Mouse (Mus musculus): ENCODE results near the gene Cnot1. TPM values are rescaled to one million over a fixed set of nuclear protein-coding genes. Genes with fewer than 3 reads are reported as not detected.

Cnot1 gene
- polyA plus RNA-seq, 1 experiment from 2014 or later = 128 TPM

DNA sequence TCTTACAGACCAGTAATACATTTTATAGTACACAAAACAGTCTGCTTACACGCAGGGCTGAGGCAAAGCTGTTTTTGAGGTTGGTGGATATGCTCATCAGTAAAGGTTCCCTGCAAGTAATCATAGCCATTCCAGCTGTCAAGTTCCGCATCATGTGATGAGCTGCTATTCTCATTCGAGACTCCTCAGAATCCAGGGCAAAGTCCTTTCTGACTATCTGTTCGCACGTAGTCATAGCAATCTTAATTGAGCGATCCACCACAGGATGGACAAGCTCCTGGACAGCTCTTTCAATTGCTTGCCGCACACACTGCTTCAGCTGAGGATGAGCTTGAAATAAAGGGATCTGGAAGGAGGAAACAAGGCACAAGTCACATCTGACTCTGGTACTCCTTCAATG, 65.5 kb downstream of the Cnot1 start:
- no peak overlapping the region for H3K4me3 ChIP-seq (ENCODE audit: low read length)
- H3K36me3 ChIP-seq (ENCODE audit: control insufficient read depth, insufficient read depth, low read length) = peaks cover 96% of the 10 kb centered on the region
- H3K27ac ChIP-seq (ENCODE audit: low read depth, low read length) = no peak overlapping the region
- H3K4me2 ChIP-seq (replicated peaks; ENCODE audit: low read depth, low read length) = no peak overlapping the region
- WGBS = 96% methylated on average over 7 of the region's 7 CpGs
- no peaks in the 10 kb centered on the region for H3K27me3 ChIP-seq (ENCODE audit: control insufficient read depth, insufficient read depth, low read length)
- no peak for ATAC-seq (ENCODE audit: low FRiP score, low TSS enrichment)
- H3K9ac ChIP-seq (ENCODE audit: low read depth, low read length) = no peak overlapping the region
- no peaks in the 10 kb centered on the region for H3K9me3 ChIP-seq (ENCODE audit: control insufficient read depth, low read length)
- H3K4me1 ChIP-seq (ENCODE audit: control insufficient read depth, insufficient read depth, low read length) = no peaks in the 10 kb centered on the region

GRCm38 (mm10) chr8:95738596-95738995, 68.7 kb downstream of the Cnot1 start:
- Histone ChIP-seq H3K4me2 (replicated peaks; ENCODE audit: low read depth, low read length) (no peak overlapping the region), H3K36me3 (ENCODE audit: control insufficient read depth, insufficient read depth, low read length) (peaks cover 92% of the 10 kb centered on the region), H3K4me3 (ENCODE audit: low read length) (no peak overlapping the region), H3K27me3 (ENCODE audit: control insufficient read depth, insufficient read depth, low read length) (no peaks in the 10 kb centered on the region), H3K27ac (ENCODE audit: low read depth, low read length) (no peak overlapping the region), H3K4me1 (ENCODE audit: control insufficient read depth, insufficient read depth, low read length) (no peaks in the 10 kb centered on the region), H3K9ac (ENCODE audit: low read depth, low read length) (no peak overlapping the region), H3K9me3 (ENCODE audit: control insufficient read depth, low read length) (no peaks in the 10 kb centered on the region)
- no peak for ATAC-seq (ENCODE audit: low FRiP score, low TSS enrichment)
- 78% methylated on average over 7 of the region's 7 CpGs for WGBS

- ATAC-seq (ENCODE audit: low FRiP score, low TSS enrichment) = no peak
- H3K4me1 ChIP-seq (ENCODE audit: control insufficient read depth, insufficient read depth, low read length) = no peaks in the 10 kb centered on the region
- H3K9me3 ChIP-seq (ENCODE audit: control insufficient read depth, low read length) = no peaks in the 10 kb centered on the region
- H3K36me3 ChIP-seq (ENCODE audit: control insufficient read depth, insufficient read depth, low read length) = peaks cover 91% of the 10 kb centered on the region
- no peak overlapping the region for H3K27ac ChIP-seq (ENCODE audit: low read depth, low read length)
- no peak overlapping the region for H3K9ac ChIP-seq (ENCODE audit: low read depth, low read length)
- WGBS = 83% methylated on average over 4 of the region's 4 CpGs
- no peak overlapping the region for H3K4me3 ChIP-seq (ENCODE audit: low read length)
- no peak overlapping the region for H3K4me2 ChIP-seq (replicated peaks; ENCODE audit: low read depth, low read length)
- H3K27me3 ChIP-seq (ENCODE audit: control insufficient read depth, insufficient read depth, low read length) = no peaks in the 10 kb centered on the region
Measured at GRCm38 (mm10) chr8:95727625-95728024, 79.6 kb downstream of the Cnot1 start.

GRCm38 (mm10) chr8:95716546-95717335, 90.5 kb downstream of the Cnot1 start:
- 17% methylated on average over 21 of the region's 21 CpGs for WGBS
- H3K27ac ChIP-seq (ENCODE audit: low read depth, low read length) = 0 out of 2 replicates have a peak overlapping the region, but pooled peaks have one; percentile 51
- H3K27me3 ChIP-seq (ENCODE audit: control insufficient read depth, insufficient read depth, low read length) = no peaks in the 10 kb centered on the region

DNA sequence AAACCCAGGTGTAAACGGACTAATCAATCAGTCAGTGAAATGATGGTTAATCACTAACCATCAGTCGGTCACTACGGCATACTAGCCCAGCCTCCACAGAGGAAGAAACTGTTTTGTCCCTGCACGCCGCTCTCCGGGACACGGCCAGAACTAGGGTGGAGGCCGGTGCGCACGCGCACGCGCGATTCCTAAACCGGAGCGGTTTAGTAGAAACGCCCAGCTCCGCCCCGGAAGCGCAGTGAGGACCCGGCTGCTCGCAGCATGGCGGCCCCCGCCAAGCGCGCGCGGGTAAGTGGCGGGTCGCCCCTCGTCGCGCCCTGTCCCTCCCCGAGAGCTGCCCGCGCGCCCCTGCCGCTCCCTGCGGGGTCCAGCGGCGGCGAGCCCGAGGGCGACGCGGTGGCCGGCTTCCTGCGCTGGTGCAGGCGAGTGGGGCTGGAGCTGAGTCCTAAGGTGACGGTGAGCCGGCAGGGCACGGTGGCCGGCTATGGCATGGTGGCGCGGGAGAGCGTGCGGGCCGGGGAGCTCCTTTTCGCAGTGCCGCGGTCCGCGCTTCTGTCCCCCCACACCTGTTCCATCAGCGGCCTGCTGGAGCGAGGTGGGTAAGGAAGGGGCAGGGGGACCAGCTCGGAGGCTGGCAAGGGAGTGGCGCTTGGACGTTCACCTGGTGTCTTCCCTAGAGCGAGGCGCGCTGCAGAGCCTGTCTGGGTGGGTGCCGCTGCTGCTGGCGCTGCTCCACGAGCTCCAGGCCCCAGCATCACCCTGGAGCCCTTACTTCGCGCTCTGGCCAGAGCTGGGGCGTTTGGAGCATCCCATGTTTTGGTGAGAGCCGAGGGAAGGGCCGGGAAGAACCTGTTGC, 91.4 kb downstream of the Cnot1 start, which contains the start of gene Setd6:
Gene Setd6 (plus strand): TSS at position 206 of the 856 bp plus-strand sequence.
- H3K36me3 ChIP-seq (ENCODE audit: control insufficient read depth, insufficient read depth, low read length) = peaks cover 37% of the 10 kb centered on the region
- peaks cover 7% of the 10 kb centered on the region; the same call in 1 of the 2 replicates for H3K4me1 ChIP-seq (ENCODE audit: control insufficient read depth, insufficient read depth, low read length)
- peak; percentile 92 for ATAC-seq (ENCODE audit: low FRiP score, low TSS enrichment)
- H3K9me3 ChIP-seq (ENCODE audit: control insufficient read depth, low read length) = no peaks in the 10 kb centered on the region
- WGBS = under 1% methylated on average over 79 of the region's 79 CpGs
- peak within 1 kb of the TSS; percentile 82 for H3K9ac ChIP-seq (ENCODE audit: low read depth, low read length)
- H3K4me2 ChIP-seq (replicated peaks; ENCODE audit: low read depth, low read length) = peak within 1 kb of the TSS; percentile 92
- H3K4me3 ChIP-seq (ENCODE audit: low read length) = peak within 1 kb of the TSS; percentile 83
- H3K27me3 ChIP-seq (ENCODE audit: control insufficient read depth, insufficient read depth, low read length) = no peaks in the 10 kb centered on the region
- H3K27ac ChIP-seq (ENCODE audit: low read depth, low read length) = peak within 1 kb of the TSS; percentile 51; the same call in 1 of the 2 replicates

More at GRCm38 (mm10) chr8:95716546-95717335, 90.5 kb downstream of the Cnot1 start:
- Histone ChIP-seq H3K4me3 (ENCODE audit: low read length) (peak overlapping the region; percentile 83), H3K9me3 (ENCODE audit: control insufficient read depth, low read length) (no peaks in the 10 kb centered on the region), H3K9ac (ENCODE audit: low read depth, low read length) (peak overlapping the region; percentile 82), H3K36me3 (ENCODE audit: control insufficient read depth, insufficient read depth, low read length) (peaks cover 46% of the 10 kb centered on the region), H3K4me2 (replicated peaks; ENCODE audit: low read depth, low read length) (peak overlapping the region; percentile 92), H3K4me1 (ENCODE audit: control insufficient read depth, insufficient read depth, low read length) (peaks cover 7% of the 10 kb centered on the region; the same call in 1 of the 2 replicates)
- ATAC-seq (ENCODE audit: low FRiP score, low TSS enrichment) = no peak

DNA sequence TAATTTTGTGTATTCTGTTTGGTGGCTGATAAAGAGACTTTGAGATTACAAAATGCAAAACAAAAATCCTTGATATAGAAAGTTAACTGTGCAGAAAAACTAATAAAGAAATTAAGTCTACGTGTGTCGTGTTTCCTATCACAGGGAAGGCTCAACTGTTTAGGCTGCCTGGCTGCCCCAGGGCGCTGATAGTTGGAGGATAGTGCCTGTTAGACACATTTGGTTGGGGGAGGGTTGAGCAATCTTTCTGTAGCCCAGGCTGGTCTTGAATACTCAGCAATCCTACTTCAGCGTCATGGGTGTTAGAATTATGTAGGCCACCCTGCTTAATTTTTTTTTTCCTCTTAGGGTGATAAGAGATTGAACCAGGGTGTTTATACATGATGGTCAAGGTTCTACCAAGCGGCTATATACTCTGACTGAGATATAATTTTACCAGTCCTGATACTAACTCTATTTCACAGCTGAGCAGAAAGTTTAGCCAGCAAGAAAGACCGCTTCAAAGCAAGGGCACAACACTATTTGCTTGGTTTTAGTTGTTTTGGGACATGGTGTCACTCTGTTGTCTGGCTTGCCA, 92.3 kb downstream of the Cnot1 start:
- Histone ChIP-seq H3K9ac (ENCODE audit: low read depth, low read length) (0 out of 2 replicates have a peak overlapping the region, but pooled peaks have one; percentile 82), H3K27ac (ENCODE audit: low read depth, low read length) (no peak overlapping the region), H3K27me3 (ENCODE audit: control insufficient read depth, insufficient read depth, low read length) (no peaks in the 10 kb centered on the region), H3K4me2 (replicated peaks; ENCODE audit: low read depth, low read length) (peak overlapping the region; percentile 92), H3K9me3 (ENCODE audit: control insufficient read depth, low read length) (no peaks in the 10 kb centered on the region), H3K36me3 (ENCODE audit: control insufficient read depth, insufficient read depth, low read length) (peaks cover 29% of the 10 kb centered on the region), H3K4me3 (ENCODE audit: low read length) (peak overlapping the region; percentile 83), H3K4me1 (ENCODE audit: control insufficient read depth, insufficient read depth, low read length) (peaks cover 7% of the 10 kb centered on the region; the same call in 1 of the 2 replicates)
- WGBS = 83% methylated on average over 6 of the region's 6 CpGs
- no peak for ATAC-seq (ENCODE audit: low FRiP score, low TSS enrichment)

DNA sequence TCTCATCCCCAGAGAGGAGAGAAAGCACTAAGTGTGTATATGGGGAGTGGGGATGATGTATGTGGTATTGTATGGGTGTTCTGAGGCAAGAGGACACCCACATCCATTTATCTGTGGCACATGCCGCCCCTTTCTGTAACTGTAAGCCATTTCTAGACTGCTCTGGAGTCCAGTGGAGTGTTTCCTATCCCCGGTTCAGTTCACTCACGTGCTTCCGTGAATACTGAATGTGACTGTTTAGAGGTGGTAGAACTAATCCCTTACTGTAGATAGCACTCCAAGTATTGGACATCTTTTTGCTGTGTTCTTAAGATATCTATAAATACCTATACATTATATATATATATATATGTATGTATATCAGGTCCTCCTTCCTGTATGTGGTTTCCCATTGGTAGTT, 92.9 kb downstream of the Cnot1 start:
- Histone ChIP-seq H3K4me2 (replicated peaks; ENCODE audit: low read depth, low read length) (no peak overlapping the region), H3K4me3 (ENCODE audit: low read length) (no peak overlapping the region), H3K27me3 (ENCODE audit: control insufficient read depth, insufficient read depth, low read length) (no peaks in the 10 kb centered on the region), H3K27ac (ENCODE audit: low read depth, low read length) (no peak overlapping the region), H3K4me1 (ENCODE audit: control insufficient read depth, insufficient read depth, low read length) (peaks cover 7% of the 10 kb centered on the region; the same call in 1 of the 2 replicates), H3K36me3 (ENCODE audit: control insufficient read depth, insufficient read depth, low read length) (peaks cover 24% of the 10 kb centered on the region), H3K9ac (ENCODE audit: low read depth, low read length) (no peak overlapping the region), H3K9me3 (ENCODE audit: control insufficient read depth, low read length) (no peaks in the 10 kb centered on the region)
- ATAC-seq (ENCODE audit: low FRiP score, low TSS enrichment) = no peak
- 94% methylated on average over 4 of the region's 4 CpGs for WGBS

- ATAC-seq (ENCODE audit: low FRiP score, low TSS enrichment) = peak; percentile 33
- no peaks in the 10 kb centered on the region for H3K27me3 ChIP-seq (ENCODE audit: control insufficient read depth, insufficient read depth, low read length)
Measured at GRCm38 (mm10) chr8:95713100-95714010, 93.9 kb downstream of the Cnot1 start.

More at GRCm38 (mm10) chr8:95713100-95714010, 93.9 kb downstream of the Cnot1 start:
- Histone ChIP-seq H3K27ac (ENCODE audit: low read depth, low read length) (no peak overlapping the region), H3K36me3 (ENCODE audit: control insufficient read depth, insufficient read depth, low read length) (peaks cover 14% of the 10 kb centered on the region), H3K4me2 (replicated peaks; ENCODE audit: low read depth, low read length) (no peak overlapping the region), H3K9ac (ENCODE audit: low read depth, low read length) (no peak overlapping the region), H3K4me3 (ENCODE audit: low read length) (no peak overlapping the region), H3K9me3 (ENCODE audit: control insufficient read depth, low read length) (no peaks in the 10 kb centered on the region), H3K4me1 (ENCODE audit: control insufficient read depth, insufficient read depth, low read length) (peaks cover 7% of the 10 kb centered on the region; the same call in 1 of the 2 replicates)
- 79% methylated on average over 19 of the region's 19 CpGs for WGBS
